Mouse (Mus musculus): Measurements from ENCODE around the gene Ppl. TPM values are rescaled to one million over a fixed set of nuclear protein-coding genes. Genes with fewer than 3 reads are reported as not detected.

Gene Ppl
- polyA plus RNA-seq, 1 experiment from 2014 or later, result 1.9 TPM

GRCm38 (mm10) chr16:5135551-5136261 is 3.5 kb upstream of the Ppl start:
- Histone ChIP-seq H3K9me3 (replicated peaks; ENCODE audit: control insufficient read depth, low read length) (no peaks in the 10 kb centered on the region), H3K36me3 (ENCODE audit: control insufficient read depth, insufficient read depth) (no peaks in the 10 kb centered on the region), H3K9ac (ENCODE audit: low read length) (peak overlapping the region; percentile 12; the same call in 1 of the 2 replicates), H3K4me2 (ENCODE audit: low read depth, low read length) (no peak overlapping the region), H3K27ac (ENCODE audit: low read length) (peak overlapping the region; percentile 75), H3K4me1 (ENCODE audit: control insufficient read depth, insufficient read depth, low read length) (peaks cover 46% of the 10 kb centered on the region), H3K4me3 (ENCODE audit: low read length) (no peak overlapping the region), H3K27me3 (ENCODE audit: control insufficient read depth, insufficient read depth, low read length) (peaks cover 19% of the 10 kb centered on the region)
- 38% methylated on average over 8 of the region's 8 CpGs for WGBS
- ATAC-seq (replicated peaks; ENCODE audit: extremely low read depth, insufficient read depth, low FRiP score), result 0 out of 2 replicates have a peak, but pooled peaks have one; percentile 5

- ATAC-seq (replicated peaks; ENCODE audit: extremely low read depth, insufficient read depth, low FRiP score), result peak; percentile 84
- peaks cover 26% of the 10 kb centered on the region for H3K27me3 ChIP-seq (ENCODE audit: control insufficient read depth, insufficient read depth, low read length)
- peaks cover 47% of the 10 kb centered on the region for H3K4me1 ChIP-seq (ENCODE audit: control insufficient read depth, insufficient read depth, low read length)
- H3K4me3 ChIP-seq (ENCODE audit: low read length), result no peak overlapping the region
- H3K36me3 ChIP-seq (ENCODE audit: control insufficient read depth, insufficient read depth), result no peaks in the 10 kb centered on the region
- no peak overlapping the region for H3K4me2 ChIP-seq (ENCODE audit: low read depth, low read length)
- 35% methylated on average over 14 of the region's 14 CpGs for WGBS
- peak overlapping the region; percentile 75 for H3K27ac ChIP-seq (ENCODE audit: low read length)
- no peak overlapping the region for H3K9ac ChIP-seq (ENCODE audit: low read length)
- H3K9me3 ChIP-seq (replicated peaks; ENCODE audit: control insufficient read depth, low read length), result no peaks in the 10 kb centered on the region
These were observed 2.6 kb upstream of the Ppl start for GRCm38 (mm10) chr16:5134623-5135330.

- no peaks in the 10 kb centered on the region for H3K36me3 ChIP-seq (ENCODE audit: control insufficient read depth, insufficient read depth)
- H3K4me2 ChIP-seq (ENCODE audit: low read depth, low read length), result peak overlapping the region; percentile 68; the same call in 1 of the 2 replicates
- no peak for ATAC-seq (replicated peaks; ENCODE audit: extremely low read depth, insufficient read depth, low FRiP score)
- no peak overlapping the region; the same call in 1 of the 2 replicates for H3K9ac ChIP-seq (ENCODE audit: low read length)
- H3K9me3 ChIP-seq (replicated peaks; ENCODE audit: control insufficient read depth, low read length), result no peaks in the 10 kb centered on the region
- peak overlapping the region; percentile 53 for H3K4me3 ChIP-seq (ENCODE audit: low read length)
- H3K27me3 ChIP-seq (ENCODE audit: control insufficient read depth, insufficient read depth, low read length), result peaks cover 30% of the 10 kb centered on the region
- WGBS, result 5% methylated on average over 25 of the region's 25 CpGs
- H3K27ac ChIP-seq (ENCODE audit: low read length), result no peak overlapping the region
- H3K4me1 ChIP-seq (ENCODE audit: control insufficient read depth, insufficient read depth, low read length), result peaks cover 37% of the 10 kb centered on the region
These were observed 834 bp downstream of the Ppl start for GRCm38 (mm10) chr16:5131251-5131922.

- Histone ChIP-seq H3K4me2 (ENCODE audit: low read depth, low read length) (peak overlapping the region; percentile 19; the same call in 1 of the 2 replicates), H3K27ac (ENCODE audit: low read length) (no peak overlapping the region), H3K9ac (ENCODE audit: low read length) (no peak overlapping the region), H3K4me3 (ENCODE audit: low read length) (no peak overlapping the region), H3K36me3 (ENCODE audit: control insufficient read depth, insufficient read depth) (no peaks in the 10 kb centered on the region), H3K27me3 (ENCODE audit: control insufficient read depth, insufficient read depth, low read length) (peaks cover 30% of the 10 kb centered on the region), H3K9me3 (replicated peaks; ENCODE audit: control insufficient read depth, low read length) (no peaks in the 10 kb centered on the region), H3K4me1 (ENCODE audit: control insufficient read depth, insufficient read depth, low read length) (peaks cover 30% of the 10 kb centered on the region)
- 15% methylated on average over 4 of the region's 4 CpGs for WGBS
- peak; percentile 37 for ATAC-seq (replicated peaks; ENCODE audit: extremely low read depth, insufficient read depth, low FRiP score)
These were observed 1.5 kb downstream of the Ppl start for GRCm38 (mm10) chr16:5130766-5131165.

GRCm38 (mm10) chr16:5130196-5130595 is 2.0 kb downstream of the Ppl start:
- H3K4me3 ChIP-seq (ENCODE audit: low read length), result no peak overlapping the region
- H3K9me3 ChIP-seq (replicated peaks; ENCODE audit: control insufficient read depth, low read length), result no peaks in the 10 kb centered on the region
- H3K9ac ChIP-seq (ENCODE audit: low read length), result no peak overlapping the region
- H3K4me1 ChIP-seq (ENCODE audit: control insufficient read depth, insufficient read depth, low read length), result peaks cover 25% of the 10 kb centered on the region
- H3K27me3 ChIP-seq (ENCODE audit: control insufficient read depth, insufficient read depth, low read length), result peaks cover 30% of the 10 kb centered on the region
- no peak for ATAC-seq (replicated peaks; ENCODE audit: extremely low read depth, insufficient read depth, low FRiP score)
- H3K4me2 ChIP-seq (ENCODE audit: low read depth, low read length), result no peak overlapping the region
- H3K36me3 ChIP-seq (ENCODE audit: control insufficient read depth, insufficient read depth), result no peaks in the 10 kb centered on the region
- H3K27ac ChIP-seq (ENCODE audit: low read length), result no peak overlapping the region
- 36% methylated on average over 2 of the region's 2 CpGs for WGBS

GRCm38 (mm10) chr16:5123476-5123875 is 8.7 kb downstream of the Ppl start:
- no peaks in the 10 kb centered on the region for H3K36me3 ChIP-seq (ENCODE audit: control insufficient read depth, insufficient read depth)
- no peak overlapping the region for H3K4me2 ChIP-seq (ENCODE audit: low read depth, low read length)
- peaks cover 14% of the 10 kb centered on the region; the same call in 1 of the 2 replicates for H3K27me3 ChIP-seq (ENCODE audit: control insufficient read depth, insufficient read depth, low read length)
- no peak overlapping the region for H3K9ac ChIP-seq (ENCODE audit: low read length)
- no peaks in the 10 kb centered on the region for H3K4me1 ChIP-seq (ENCODE audit: control insufficient read depth, insufficient read depth, low read length)
- H3K4me3 ChIP-seq (ENCODE audit: low read length), result no peak overlapping the region
- H3K27ac ChIP-seq (ENCODE audit: low read length), result no peak overlapping the region
- 61% methylated on average over 6 of the region's 6 CpGs for WGBS
- ATAC-seq (replicated peaks; ENCODE audit: extremely low read depth, insufficient read depth, low FRiP score), result no peak
- 0 out of 2 replicates have a peak, but pooled peaks cover 2% of the 10 kb centered on the region for H3K9me3 ChIP-seq (replicated peaks; ENCODE audit: control insufficient read depth, low read length)

GRCm38 (mm10) chr16:5119845-5120244 is 12.4 kb downstream of the Ppl start:
- no peak for ATAC-seq (replicated peaks; ENCODE audit: extremely low read depth, insufficient read depth, low FRiP score)
- no peaks in the 10 kb centered on the region for H3K4me1 ChIP-seq (ENCODE audit: control insufficient read depth, insufficient read depth, low read length)
- no peak overlapping the region for H3K4me2 ChIP-seq (ENCODE audit: low read depth, low read length)
- no peak overlapping the region for H3K4me3 ChIP-seq (ENCODE audit: low read length)
- H3K27me3 ChIP-seq (ENCODE audit: control insufficient read depth, insufficient read depth, low read length), result peaks cover 12% of the 10 kb centered on the region; the same call in 1 of the 2 replicates
- WGBS, result 77% methylated on average over 4 of the region's 4 CpGs
- no peaks in the 10 kb centered on the region for H3K36me3 ChIP-seq (ENCODE audit: control insufficient read depth, insufficient read depth)
- H3K27ac ChIP-seq (ENCODE audit: low read length), result no peak overlapping the region
- H3K9ac ChIP-seq (ENCODE audit: low read length), result no peak overlapping the region
- H3K9me3 ChIP-seq (replicated peaks; ENCODE audit: control insufficient read depth, low read length), result 0 out of 2 replicates have a peak, but pooled peaks cover 2% of the 10 kb centered on the region

GRCm38 (mm10) chr16:5119385-5119784 is 12.8 kb downstream of the Ppl start:
- H3K9ac ChIP-seq (ENCODE audit: low read length), result no peak overlapping the region
- H3K4me1 ChIP-seq (ENCODE audit: control insufficient read depth, insufficient read depth, low read length), result no peaks in the 10 kb centered on the region
- H3K9me3 ChIP-seq (replicated peaks; ENCODE audit: control insufficient read depth, low read length), result 0 out of 2 replicates have a peak, but pooled peaks cover under 1% of the 10 kb centered on the region
- H3K36me3 ChIP-seq (ENCODE audit: control insufficient read depth, insufficient read depth), result no peaks in the 10 kb centered on the region
- ATAC-seq (replicated peaks; ENCODE audit: extremely low read depth, insufficient read depth, low FRiP score), result no peak
- no peak overlapping the region for H3K4me3 ChIP-seq (ENCODE audit: low read length)
- peaks cover 12% of the 10 kb centered on the region; the same call in 1 of the 2 replicates for H3K27me3 ChIP-seq (ENCODE audit: control insufficient read depth, insufficient read depth, low read length)
- H3K27ac ChIP-seq (ENCODE audit: low read length), result no peak overlapping the region
- H3K4me2 ChIP-seq (ENCODE audit: low read depth, low read length), result no peak overlapping the region
- WGBS, result 68% methylated on average over 4 of the region's 4 CpGs

All from heart, embryonic 16.5 days (tissue).